In genomic region chr6:144782031-144782857, GRCm38 (mm10) we compare ENCODE assay signal across 7 mouse cellular contexts. TPM values are rescaled to one million over a fixed set of nuclear protein-coding genes. Genes with fewer than 3 reads are reported as not detected.
DNase-seq lines count a peak whose midpoint lies in the region; ATAC-seq and TF ChIP-seq lines count a peak whose summit lies in the region.

No protein-coding gene starts in this region.

- peak overlapping the region; percentile 98 for H3K4me3 ChIP-seq in brown adipose tissue, adult 24 weeks (ENCODE audit: insufficient read depth, low read depth, low read length)
- peak overlapping the region; percentile 79 for H3K4me3 ChIP-seq in heart, embryonic 11.5 days (ENCODE audit: low read depth, low read length)
- peak overlapping the region; percentile 79 for H3K4me3 ChIP-seq in limb, embryonic 11.5 days (ENCODE audit: low read depth, low read length)
- H3K4me3 ChIP-seq in midbrain, postnatal 0 days (ENCODE audit: low read depth, low read length) = peak overlapping the region; percentile 74

- peak overlapping the region; percentile 98 for H3K27ac ChIP-seq in brown adipose tissue, adult 24 weeks (replicated peaks; ENCODE audit: low read depth, low read length)
- H3K27ac ChIP-seq in heart, embryonic 11.5 days (ENCODE audit: low read depth, low read length) = no peak overlapping the region
- H3K27ac ChIP-seq in limb, embryonic 11.5 days (replicated peaks; ENCODE audit: low read depth, low read length) = 0 out of 2 replicates have a peak overlapping the region, but pooled peaks have one; percentile 55
- 0 out of 2 replicates have a peak overlapping the region, but pooled peaks have one; percentile 3 for H3K27ac ChIP-seq in midbrain, postnatal 0 days (ENCODE audit: low read depth, low read length)

- DNase-seq in right cerebral cortex, adult 18-20 months = peak; percentile 4
- no peak for DNase-seq in right cerebral cortex, postnatal 14 days
- peak; percentile 64 for DNase-seq in limb, embryonic 11.5 days (ENCODE audit: low spot score)
- DNase-seq in midbrain, postnatal 0 days (ENCODE audit: low spot score) = peak; percentile 36
- no peak for DNase-seq in spleen, adult 12 weeks (ENCODE audit: low spot score)

- TF ChIP-seq CTCF in midbrain, postnatal 0 days (IDR thresholded peaks at IDR 0.05) = no peak

- H3K4me2 ChIP-seq in heart, embryonic 11.5 days = peak overlapping the region; percentile 98
- peak overlapping the region; percentile 95 for H3K4me2 ChIP-seq in limb, embryonic 11.5 days (ENCODE audit: low read depth, severe bottlenecking)
- H3K4me2 ChIP-seq in midbrain, postnatal 0 days (ENCODE audit: low read depth, low read length, poor library complexity, severe bottlenecking) = peak overlapping the region; percentile 99

- under 1% methylated on average over 43 of the region's 55 CpGs for WGBS in heart, embryonic 11.5 days (ENCODE audit: insufficient replicate concordance)
- under 1% methylated on average over 46 of the region's 55 CpGs for WGBS in limb, embryonic 11.5 days
- WGBS in midbrain, postnatal 0 days = under 1% methylated on average over 52 of the region's 55 CpGs

- H3K4me1 ChIP-seq in brown adipose tissue, adult 24 weeks (ENCODE audit: control insufficient read depth, insufficient read depth, insufficient read length, low read length) = 0 out of 2 replicates have a peak, but pooled peaks cover 2% of the 10 kb centered on the region
- peaks cover 3% of the 10 kb centered on the region; the same call in 1 of the 2 replicates for H3K4me1 ChIP-seq in heart, embryonic 11.5 days (ENCODE audit: control insufficient read depth, insufficient read depth, low read length)
- peaks cover 8% of the 10 kb centered on the region; the same call in 1 of the 2 replicates for H3K4me1 ChIP-seq in limb, embryonic 11.5 days (ENCODE audit: control insufficient read depth, insufficient read depth, low read length)
- H3K4me1 ChIP-seq in midbrain, postnatal 0 days (ENCODE audit: insufficient read depth, low read length) = peaks cover 6% of the 10 kb centered on the region; the same call in 1 of the 2 replicates

- H3K36me3 ChIP-seq in heart, embryonic 11.5 days (ENCODE audit: control insufficient read depth, insufficient read depth, low read length) = no peaks in the 10 kb centered on the region
- H3K36me3 ChIP-seq in limb, embryonic 11.5 days (ENCODE audit: control insufficient read depth, insufficient read depth, low read length) = no peaks in the 10 kb centered on the region
- H3K36me3 ChIP-seq in midbrain, postnatal 0 days (ENCODE audit: insufficient read depth, low read length) = no peaks in the 10 kb centered on the region

- H3K9me3 ChIP-seq in heart, embryonic 11.5 days (replicated peaks; ENCODE audit: control insufficient read depth, low read length) = no peaks in the 10 kb centered on the region
- no peaks in the 10 kb centered on the region for H3K9me3 ChIP-seq in limb, embryonic 11.5 days (ENCODE audit: control insufficient read depth, low read length)
- no peaks in the 10 kb centered on the region for H3K9me3 ChIP-seq in midbrain, postnatal 0 days (ENCODE audit: low read length)

- peak overlapping the region; percentile 78 for H3K9ac ChIP-seq in heart, embryonic 11.5 days (ENCODE audit: low read depth, low read length)
- peak overlapping the region; percentile 73 for H3K9ac ChIP-seq in limb, embryonic 11.5 days (ENCODE audit: low read length)
- peak overlapping the region; percentile 67 for H3K9ac ChIP-seq in midbrain, postnatal 0 days (replicated peaks; ENCODE audit: low read length, poor library complexity, severe bottlenecking)

- peaks cover 24% of the 10 kb centered on the region for H3K27me3 ChIP-seq in heart, embryonic 11.5 days (ENCODE audit: control insufficient read depth, insufficient read depth, low read length)
- H3K27me3 ChIP-seq in limb, embryonic 11.5 days (ENCODE audit: control insufficient read depth, insufficient read depth, low read length) = peaks cover 5% of the 10 kb centered on the region; the same call in 1 of the 2 replicates
- H3K27me3 ChIP-seq in midbrain, postnatal 0 days (ENCODE audit: insufficient read depth, low read length) = no peaks in the 10 kb centered on the region

- ATAC-seq in heart, embryonic 11.5 days (replicated peaks; ENCODE audit: insufficient number of reproducible peaks, low FRiP score, low TSS enrichment) = no peak
- peak; percentile 39; the same call in 1 of the 2 replicates for ATAC-seq in limb, embryonic 11.5 days (ENCODE audit: insufficient number of reproducible peaks, low FRiP score, low TSS enrichment, low read depth)
- peak; percentile 45 for ATAC-seq in midbrain, postnatal 0 days (ENCODE audit: low FRiP score)

RNA-seq across cellular contexts. Expression of gene Sox5, which starts 0.5 kb away (rescaled TPM):
- polyA plus RNA-seq in brown adipose tissue, adult 24 weeks (2012; ENCODE audit: insufficient read depth, insufficient read length, missing spikeins) = 4.6 and 4.9 TPM in 2 replicates
- 11.4 and 16.2 TPM in 2 replicates for polyA plus RNA-seq in heart, embryonic 11.5 days (2014; fragmentation: Nextera tagmentation; extraction: Ambion mirVana)
- 49.2 and 54.7 TPM in 2 replicates for polyA plus RNA-seq in limb, embryonic 11.5 days (2014; fragmentation: Nextera tagmentation; extraction: Ambion mirVana)
- total RNA-seq in midbrain, postnatal 0 days (2014; rRNA removed) = 11.3 and 17.7 TPM in 2 replicates
- polyA plus RNA-seq in midbrain, postnatal 0 days (2015; fragmentation: Nextera tagmentation; extraction: Ambion mirVana) = 25.0 and 25.3 TPM in 2 replicates

Comparison
In these comparisons a context has a peak if more than half of its experiments do, and no peak if none do; other contexts are left out.
1. DNase-seq: peak in right cerebral cortex, adult 18-20 months (single experiment), limb, embryonic 11.5 days (single experiment) and midbrain, postnatal 0 days (single experiment); none in right cerebral cortex, postnatal 14 days (single experiment) and spleen, adult 12 weeks (single experiment).
2. Peak in every context shown above with its lines, with median percentiles within 50 percentile points of each other: H3K4me3 ChIP-seq, H3K4me2 ChIP-seq and H3K9ac ChIP-seq.